Mouse (Mus musculus) kidney, adult 8-10 months (tissue): Measurements from ENCODE around the gene Plk4.
"Not testable (repeated sequence)": the region's sequence is repeated elsewhere in the genome, so short reads cannot be mapped to it uniquely, and the experiment has no call there.

Experiments
- DNase-seq, 2 experiments: peaks; one replicate each; pipeline ENCODE4 v3.0.0; 2022

The Plk4 gene

DNA sequence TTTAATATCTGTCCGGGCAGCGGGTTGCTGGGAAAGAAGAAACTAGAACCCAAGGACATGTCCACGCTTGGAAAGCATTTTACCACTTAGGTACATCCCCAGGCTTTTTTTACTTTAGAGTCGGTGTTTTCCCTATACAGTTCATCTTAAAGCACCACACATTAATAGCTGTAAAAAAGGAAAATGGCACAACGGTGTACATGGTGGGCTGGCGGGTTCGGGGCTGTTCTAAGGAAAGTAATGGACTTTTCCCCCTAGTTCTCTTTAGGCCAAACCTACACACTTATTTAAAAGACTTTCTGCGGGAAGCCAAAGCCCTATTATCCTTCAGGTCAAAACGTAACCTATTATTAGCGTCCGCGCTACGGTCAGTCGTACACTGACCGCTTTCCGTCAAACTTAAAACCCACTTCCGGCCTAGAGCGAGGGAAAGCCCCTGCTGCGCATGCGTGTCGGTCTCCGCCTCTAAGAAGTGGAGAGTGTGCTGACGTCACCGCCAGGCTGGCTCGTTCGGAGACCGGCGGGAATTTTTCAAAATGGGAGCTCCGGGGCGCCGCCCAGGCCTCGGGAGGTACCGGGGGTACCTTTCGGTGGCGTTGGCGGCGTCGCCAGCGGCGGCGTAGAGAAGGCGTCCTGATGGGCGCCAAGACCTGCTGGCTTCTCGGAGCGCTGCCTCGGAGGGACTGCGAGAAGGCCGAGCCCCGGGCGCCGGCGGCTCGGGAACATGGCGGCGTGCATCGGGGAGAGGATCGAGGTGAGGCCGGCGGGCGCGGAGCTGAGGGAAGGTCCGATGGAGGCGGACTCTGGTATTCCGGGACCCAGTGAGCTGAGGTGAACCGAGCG, at the start of gene Plk4:
Plk4 (plus strand) TSS at position 490 of the 843 bp plus-strand sequence.
- DNase-seq, result peak; percentile 96 to 97

DNA sequence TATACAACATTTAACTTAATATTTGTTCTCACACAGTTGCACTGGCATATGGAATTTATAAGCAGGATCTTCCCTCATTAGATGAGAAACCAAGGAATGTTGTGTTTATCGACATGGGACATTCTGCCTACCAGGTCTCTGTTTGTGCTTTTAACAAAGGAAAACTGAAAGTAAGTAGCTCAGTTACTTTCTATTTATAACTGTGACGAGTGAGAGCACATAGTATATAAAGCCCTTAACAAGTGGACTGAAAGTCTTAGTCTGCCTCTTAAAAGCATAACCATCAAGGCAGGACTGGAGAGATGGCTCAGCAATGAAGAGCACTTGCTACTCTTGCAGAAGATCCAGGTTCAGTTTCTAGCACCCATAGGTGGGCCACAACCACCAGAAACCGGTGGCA, 39.1 kb upstream of the Plk4 start:
- no peak for DNase-seq

DNA sequence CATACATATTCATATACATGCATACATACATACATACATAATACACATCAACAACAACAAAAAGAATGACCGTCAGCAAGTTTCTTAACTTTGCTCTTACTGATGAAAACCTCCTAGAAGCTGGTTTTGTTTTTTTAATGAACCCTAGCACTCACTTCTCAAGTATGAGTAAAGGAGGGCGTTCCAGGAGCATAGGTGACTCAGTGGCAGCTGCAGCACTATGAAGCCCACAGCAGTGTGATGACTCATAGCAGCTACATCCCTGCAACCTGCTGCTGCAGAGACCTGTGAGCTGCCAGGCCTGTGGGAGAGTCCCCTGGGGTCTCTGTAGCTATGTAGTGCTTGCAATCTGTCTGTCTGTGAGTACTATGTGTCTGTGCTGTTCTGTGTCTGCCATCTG, 38.5 kb upstream of the Plk4 start:
- no peak for DNase-seq

GRCm38 (mm10) chr3:40793783-40794182, 6.0 kb upstream of the Plk4 start:
- no peak for DNase-seq

- no peak for DNase-seq
Observed at GRCm38 (mm10) chr3:40798054-40798453, 1.8 kb upstream of the Plk4 start.

GRCm38 (mm10) chr3:40798500-40798899, 1.3 kb upstream of the Plk4 start:
- DNase-seq, result peak; percentile 26 to 69

GRCm38 (mm10) chr3:40800373-40800823, 579 bp downstream of the Plk4 start:
- DNase-seq, result peak; percentile 15 to 31

GRCm38 (mm10) chr3:40806871-40807270, 7.1 kb downstream of the Plk4 start:
- no peak for DNase-seq

GRCm38 (mm10) chr3:40808686-40809085, 8.9 kb downstream of the Plk4 start:
- DNase-seq, result no peak

GRCm38 (mm10) chr3:40809894-40810293, 10.1 kb downstream of the Plk4 start:
- no peak for DNase-seq

- no peak for DNase-seq
Observed at GRCm38 (mm10) chr3:40813275-40813674, 13.5 kb downstream of the Plk4 start.

DNA sequence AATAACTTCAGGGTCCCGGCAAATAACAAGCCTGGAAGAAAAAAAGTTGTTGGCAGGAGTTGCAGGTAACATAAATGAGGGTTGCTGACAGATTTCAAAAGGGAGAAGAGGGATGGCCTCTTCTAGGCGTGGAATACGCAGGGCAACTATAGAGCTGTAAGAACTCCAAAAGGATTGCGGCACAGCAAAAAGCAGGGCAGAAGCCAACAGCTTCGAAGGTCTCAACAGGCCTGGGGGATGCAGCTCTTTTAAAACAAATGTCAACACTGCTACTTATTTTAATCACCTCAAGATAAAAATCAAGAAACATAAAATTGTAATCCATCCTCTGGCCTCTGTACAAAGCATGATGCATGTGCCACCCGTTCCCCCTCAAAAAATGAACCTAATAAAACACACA, 45.7 kb downstream of the Plk4 start:
- DNase-seq, result peak in 1 of 2 experiments; percentile 2

DNA sequence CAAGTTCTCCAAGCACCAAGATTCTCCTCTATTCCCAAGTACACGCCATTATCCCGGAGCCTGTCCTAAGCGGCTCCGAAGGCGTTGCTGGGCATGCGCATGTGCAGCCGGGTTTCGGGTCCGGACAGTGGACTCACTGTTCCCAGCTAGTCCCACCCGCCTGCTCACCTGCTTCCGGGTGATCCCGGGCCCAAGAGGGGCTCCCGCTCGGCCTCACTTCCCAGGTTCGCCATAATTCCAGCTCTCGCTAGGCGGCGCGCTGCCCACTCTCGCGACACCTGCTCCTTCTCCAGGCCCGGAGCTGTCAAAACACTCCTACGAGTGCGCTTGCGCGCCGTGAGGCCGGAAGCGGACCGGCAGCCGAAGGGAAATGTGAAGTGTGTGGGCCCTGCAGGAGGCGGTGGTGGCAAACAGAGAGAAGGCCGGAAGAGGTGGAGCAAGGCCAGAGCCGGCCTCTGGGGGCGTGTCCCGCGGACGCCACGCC, 46.7 kb downstream of the Plk4 start, which contains the start of gene Mfsd8:
Mfsd8 (minus strand) TSS at position 414 of the 484 bp plus-strand sequence.
- peak; percentile 98 to 99 for DNase-seq

GRCm38 (mm10) chr3:40846957-40847017, 47.0 kb downstream of the Plk4 start, which contains the start of gene Abhd18:
Abhd18 (plus strand) TSS chr3:40846970.
- DNase-seq, result not testable (repeated sequence)

- DNase-seq, result peak; percentile 54 to 64
Observed at GRCm38 (mm10) chr3:40847018-40847417, 47.2 kb downstream of the Plk4 start.

- not testable (repeated sequence) for DNase-seq
Observed at GRCm38 (mm10) chr3:40847936-40848335, 48.1 kb downstream of the Plk4 start.

- not testable (repeated sequence) for DNase-seq
Observed at GRCm38 (mm10) chr3:40853123-40853738, 53.4 kb downstream of the Plk4 start.
